Mouse (Mus musculus) lung, postnatal 0 days (tissue): ENCODE data around the gene Gm26558.

Experiments
- CTCF ChIP-seq: IDR thresholded peaks from 2 replicates; pipeline ENCODE4 v1.5.1; 2016; ENCODE audit warnings: antibody characterized with exemption, mild to moderate bottlenecking
- EP300 ChIP-seq: IDR thresholded peaks from 2 replicates; pipeline ENCODE4 v1.6.1; 2016; ENCODE audit warnings: antibody characterized with exemption, mild to moderate bottlenecking, control low read depth

- TF ChIP-seq EP300 (no peak), CTCF (no peak)
These were observed 47.1 kb downstream of the Gm26558 start for GRCm38 (mm10) chr2:70614745-70615351.
